Mouse (Mus musculus) thymus, adult 2 months (tissue): ENCODE data around the gene Golgb1.

Experiments
- CTCF ChIP-seq: fragments of 200-500 bp; IDR thresholded peaks from 2 replicates; pipeline ENCODE4 v1.5.1; 2012; ENCODE audit warnings: mild to moderate bottlenecking, control low read depth, low read length, moderate library complexity, borderline replicate concordance; ENCODE audit not compliant: control insufficient read depth, poor library complexity, insufficient read depth; ENCODE audit errors: extremely low read depth
- POLR2A ChIP-seq: fragments of 200-500 bp; IDR thresholded peaks from 2 replicates; pipeline ENCODE4 v1.6.1; 2012; ENCODE audit warnings: mild to moderate bottlenecking, low read length, control low read depth, moderate library complexity; ENCODE audit not compliant: control insufficient read depth, poor library complexity, insufficient read depth; ENCODE audit errors: extremely low read depth

- no peak for TF ChIP-seq POLR2A
- no peak for TF ChIP-seq CTCF
Observed at GRCm38 (mm10) chr16:36914195-36914594, 39.3 kb downstream of the Golgb1 start.
